Mouse (Mus musculus) testis, adult 2 months (tissue): ENCODE measurements at regions not wholly inside any gene's neighbourhood (a gene's known extent, or its start where the extent isn't known, plus 50 kb on each side); places are given as distances from the start of the nearest gene placed in this dataset.
"Not testable (repeated sequence)": the region's sequence is repeated elsewhere in the genome, so short reads cannot be mapped to it uniquely, and the experiment has no call there.

Experiments used
- CTCF ChIP-seq: fragments of 200-500 bp; IDR thresholded peaks from 2 replicates; pipeline ENCODE4 v1.5.1; 2012; ENCODE audit warnings: low read depth, mild to moderate bottlenecking, inconsistent platforms, low read length, moderate library complexity; ENCODE audit not compliant: control insufficient read depth, insufficient read depth, insufficient replicate concordance
- POLR2A ChIP-seq: fragments of 200-500 bp; IDR thresholded peaks from 2 replicates; pipeline ENCODE4 v1.6.1; 2012; ENCODE audit warnings: low read depth, mild to moderate bottlenecking, inconsistent platforms, low read length, moderate library complexity; ENCODE audit not compliant: control insufficient read depth

DNA sequence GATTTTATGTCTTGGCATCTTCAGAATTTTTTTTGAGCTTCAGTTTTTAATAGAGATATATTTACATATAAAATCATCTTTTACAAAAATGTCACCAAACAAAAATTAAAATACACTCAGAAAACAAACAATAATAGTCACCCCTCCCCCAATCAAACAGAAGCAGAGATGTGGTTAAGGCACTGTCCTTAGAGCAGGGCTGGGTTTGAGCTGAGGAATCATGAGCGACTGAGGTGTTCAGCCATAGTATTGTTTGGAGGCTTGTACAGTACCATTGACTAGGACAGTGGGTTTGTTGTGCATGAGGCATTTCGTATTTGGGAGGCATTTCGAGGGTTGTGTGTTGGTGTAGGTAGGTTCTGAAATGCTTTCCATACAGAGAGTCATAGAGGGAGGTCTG lies 79.6 kb upstream of the Prl2c3 start:
- not testable (repeated sequence) for TF ChIP-seq CTCF, POLR2A
